Mouse (Mus musculus) colon, adult 2 months (tissue): Measurements from ENCODE around the gene Fcrl5. TPM values are rescaled to one million over a fixed set of nuclear protein-coding genes. Genes with fewer than 3 reads are reported as not detected.

Experiments used
- polyA plus RNA-seq: library from polyadenylated mRNA; depleted of rRNA; stranded (reverse); fragments of >200 nt; gene quantifications from 2 replicates; pipeline ENCODE4 v1.2.3, GENCODE M21; 2012; rRNA removed

Gene Fcrl5
- 0.08 TPM in 1 of 2 replicates, not detected in the other for polyA plus RNA-seq

GRCm38 (mm10) chr3:87435479-87435878 is at the start of gene Fcrl5:
Gene Fcrl5, plus strand, starts transcription at chr3:87435773.

GRCm38 (mm10) chr3:87525043-87525836 is 89.7 kb downstream of the Fcrl5 start, which contains the start of gene Etv3:
Gene Etv3, plus strand, starts transcription at chr3:87525407.

Other genes with a start within 250 kb of the Fcrl5 start
- gene Fcrls, start 172.0 kb upstream of the Fcrl5 start, polyA plus RNA-seq, result 3.5 and 4.7 TPM in 2 replicates
- 0.05 and 0.10 TPM in 2 replicates for gene Cd5l, start 77.9 kb upstream of the Fcrl5 start, polyA plus RNA-seq
- 1.0 and 1.3 TPM in 2 replicates for gene Fcrl1, start 59.4 kb upstream of the Fcrl5 start, polyA plus RNA-seq
- 18.5 and 21.3 TPM in 2 replicates for gene Etv3, start 89.6 kb downstream of the Fcrl5 start, polyA plus RNA-seq
- 33.8 and 38.8 TPM in 2 replicates for gene Arhgef11, start 181.8 kb downstream of the Fcrl5 start, polyA plus RNA-seq